Mouse (Mus musculus): Measurements from ENCODE around the gene Ercc2.

The Ercc2 gene

GRCm38 (mm10) chr7:19359892-19360641, 21.7 kb upstream of the Ercc2 start:
- peak; percentile 74 for DNase-seq

DNA sequence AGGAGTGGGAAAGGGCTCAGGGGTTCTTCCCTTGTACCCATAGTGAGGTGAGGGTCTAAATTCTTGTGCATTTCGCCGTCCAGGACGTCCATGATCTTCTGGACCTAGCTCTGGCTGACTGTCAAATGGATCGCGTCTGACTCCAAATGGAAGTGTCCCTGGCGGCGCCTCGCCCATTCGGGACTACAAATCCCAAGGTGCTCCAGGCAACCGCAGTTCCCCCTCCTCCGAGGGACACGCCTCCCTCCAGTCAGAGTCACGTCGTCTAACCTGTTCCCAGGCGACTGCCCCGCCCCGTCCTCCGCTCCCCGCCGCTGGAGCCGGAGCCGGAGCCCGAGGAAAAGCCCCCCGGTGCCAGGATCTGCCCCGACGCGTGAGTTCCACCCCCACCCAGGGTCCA, 20.9 kb upstream of the Ercc2 start:
- DNase-seq = peak; percentile 96

DNA sequence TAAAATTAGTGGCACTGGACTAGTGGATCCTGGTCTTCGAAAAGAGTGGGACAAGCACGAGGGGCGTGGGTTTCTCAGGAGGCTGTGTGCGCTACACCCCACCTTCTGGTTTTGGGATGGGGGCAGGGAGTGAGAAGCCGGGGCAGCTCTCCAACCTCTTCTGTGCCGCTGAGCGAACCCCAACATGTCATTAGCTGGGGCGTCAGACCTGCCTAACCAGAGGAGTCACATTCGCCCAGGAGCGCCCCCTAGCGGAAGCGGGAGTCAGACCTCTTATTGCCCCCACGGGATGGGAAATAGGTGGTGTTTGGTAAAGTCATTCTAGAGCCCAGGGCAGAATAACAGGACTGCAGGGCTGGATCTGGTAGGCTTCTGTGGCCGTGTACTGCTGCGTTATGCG, 20.1 kb upstream of the Ercc2 start:
- peak; percentile 70 for DNase-seq

DNA sequence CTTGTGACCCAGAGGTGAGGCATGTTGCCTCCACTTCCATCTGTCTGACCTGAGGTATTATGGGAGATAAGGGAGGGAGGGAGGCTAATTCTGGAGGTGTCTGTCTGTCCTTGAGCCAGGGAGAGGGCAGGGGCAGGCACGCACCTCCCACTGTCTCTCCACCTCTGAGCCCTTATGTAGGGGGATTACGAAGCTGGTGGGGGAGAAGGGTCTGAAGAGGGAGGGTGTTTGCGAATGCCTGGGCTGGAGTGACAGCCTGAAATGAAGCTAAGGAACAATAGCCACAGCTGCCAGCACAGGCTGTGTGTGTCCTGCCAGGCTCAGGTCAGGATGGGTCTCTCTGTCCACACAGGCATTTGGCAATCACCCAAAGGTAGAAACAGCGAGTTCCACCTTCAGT, 19.5 kb upstream of the Ercc2 start:
- DNase-seq = peak; percentile 22

DNA sequence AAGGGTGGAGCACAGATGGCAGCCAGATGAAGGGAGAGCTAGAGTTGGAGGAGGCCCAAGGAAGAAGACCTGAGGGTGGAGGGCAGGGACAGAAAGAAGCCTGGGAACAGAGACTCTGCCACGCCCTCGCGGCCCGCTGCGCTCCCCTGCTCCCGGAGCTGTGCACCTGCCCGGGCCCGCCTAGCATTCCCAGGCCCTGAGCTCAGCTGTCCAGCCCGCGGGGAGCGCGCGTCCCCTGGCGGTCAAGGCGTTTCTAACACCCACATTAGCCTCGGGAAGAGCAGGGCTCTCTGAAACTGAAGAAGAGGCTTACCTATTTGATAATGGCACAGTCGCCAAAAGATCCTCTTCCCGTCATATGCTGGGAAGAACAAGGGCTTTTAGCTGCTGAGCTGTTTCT, 17.9 kb upstream of the Ercc2 start:
- DNase-seq = peak; percentile 79

DNA sequence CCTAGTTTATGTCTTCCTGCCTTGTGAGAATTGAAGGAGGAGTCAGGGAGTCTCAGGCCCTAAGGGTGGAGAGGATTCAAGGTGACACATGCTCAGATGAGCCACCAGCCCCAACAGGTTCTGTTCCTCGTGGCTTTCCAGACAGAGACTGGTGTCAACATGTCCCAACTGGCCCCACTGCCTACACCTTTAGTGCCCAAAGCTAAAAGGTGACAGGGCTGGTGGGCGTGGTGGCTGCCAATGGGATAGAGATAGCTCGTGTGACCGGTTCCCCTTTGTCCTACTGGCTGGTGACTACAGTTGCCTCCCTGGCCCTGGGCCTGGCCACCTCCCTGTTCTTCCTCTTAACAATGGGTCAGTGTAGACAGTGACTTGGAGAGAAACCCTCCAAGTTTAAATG, 16.4 kb upstream of the Ercc2 start:
- no peak for DNase-seq

DNA sequence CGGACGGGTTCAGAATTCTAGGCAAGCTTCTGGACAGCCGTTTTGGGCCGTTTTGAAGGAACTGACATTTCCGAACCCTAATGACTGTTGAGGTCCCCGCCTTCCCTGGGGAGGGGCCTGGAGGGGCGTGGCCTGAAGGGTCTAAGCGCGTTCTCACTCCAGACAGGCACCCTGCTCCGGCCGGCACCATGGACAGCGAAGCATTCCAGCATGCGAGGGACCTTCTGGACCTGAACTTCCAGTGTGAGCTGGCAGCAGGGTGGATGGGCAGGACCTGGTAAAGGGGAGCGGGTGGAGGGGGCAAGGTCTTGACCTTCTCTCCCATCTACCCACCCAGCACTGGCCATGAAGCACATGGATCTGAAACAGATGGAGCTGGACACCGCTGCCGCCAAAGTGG, 13.4 kb upstream of the Ercc2 start:
- peak; percentile 39 for DNase-seq

DNA sequence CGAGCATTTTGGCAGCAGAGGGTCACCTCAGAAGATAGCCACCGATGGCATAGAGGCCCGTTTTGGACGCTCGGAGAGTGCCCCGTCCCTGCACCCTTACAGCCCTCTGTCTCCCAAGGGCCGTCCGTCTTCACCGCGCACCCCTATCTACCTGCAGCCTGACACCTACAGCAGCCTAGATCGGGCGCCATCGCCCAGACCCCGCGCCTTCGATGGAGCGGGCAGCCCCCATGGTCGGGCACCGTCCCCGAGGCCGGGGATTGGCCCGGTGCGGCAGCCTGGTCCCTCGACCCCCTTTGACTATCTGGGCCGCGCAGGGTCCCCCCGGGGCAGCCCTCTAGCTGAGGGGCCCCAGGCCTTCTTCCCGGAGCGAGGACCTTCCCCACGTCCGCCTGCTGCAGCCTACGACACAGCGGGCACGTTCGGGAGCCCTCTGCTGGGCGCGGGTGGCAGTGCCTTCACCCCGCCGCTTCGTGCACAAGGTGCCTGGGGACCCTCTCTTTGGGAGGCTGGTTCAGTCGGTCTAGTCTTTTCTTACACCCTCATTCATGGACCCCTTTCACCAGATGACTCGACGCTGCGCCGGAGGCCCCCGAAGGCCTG, 11.9 kb upstream of the Ercc2 start:
- DNase-seq = peak; percentile 31

- DNase-seq = no peak
Measured at GRCm38 (mm10) chr7:19373367-19373766, 8.4 kb upstream of the Ercc2 start.

- no peak for DNase-seq
Measured at GRCm38 (mm10) chr7:19375368-19375767, 6.4 kb upstream of the Ercc2 start.

- no peak for DNase-seq
Measured at GRCm38 (mm10) chr7:19376019-19376418, 5.8 kb upstream of the Ercc2 start.

GRCm38 (mm10) chr7:19378049-19378448, 3.8 kb upstream of the Ercc2 start:
- peak; percentile 21 for DNase-seq

DNA sequence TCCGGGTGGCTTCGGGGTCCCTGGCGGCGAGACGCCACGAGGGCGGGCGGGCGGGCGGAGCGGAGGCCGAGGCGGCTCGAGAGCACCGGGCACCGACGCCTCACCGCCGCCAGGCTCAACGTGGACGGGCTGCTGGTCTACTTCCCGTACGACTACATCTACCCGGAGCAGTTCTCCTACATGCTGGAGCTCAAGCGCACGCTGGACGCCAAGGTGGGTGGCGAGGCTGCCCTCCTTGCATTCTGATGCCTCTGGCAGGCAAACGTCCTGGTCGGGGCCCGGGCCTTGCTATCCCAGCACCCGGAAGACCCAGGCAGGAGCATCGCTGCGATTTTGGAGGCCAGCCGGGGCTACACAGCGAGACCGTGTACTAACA, 344 bp downstream of the Ercc2 start:
- DNase-seq = no peak

- DNase-seq = no peak
Measured at GRCm38 (mm10) chr7:19383708-19384107, 1.9 kb downstream of the Ercc2 start.

DNA sequence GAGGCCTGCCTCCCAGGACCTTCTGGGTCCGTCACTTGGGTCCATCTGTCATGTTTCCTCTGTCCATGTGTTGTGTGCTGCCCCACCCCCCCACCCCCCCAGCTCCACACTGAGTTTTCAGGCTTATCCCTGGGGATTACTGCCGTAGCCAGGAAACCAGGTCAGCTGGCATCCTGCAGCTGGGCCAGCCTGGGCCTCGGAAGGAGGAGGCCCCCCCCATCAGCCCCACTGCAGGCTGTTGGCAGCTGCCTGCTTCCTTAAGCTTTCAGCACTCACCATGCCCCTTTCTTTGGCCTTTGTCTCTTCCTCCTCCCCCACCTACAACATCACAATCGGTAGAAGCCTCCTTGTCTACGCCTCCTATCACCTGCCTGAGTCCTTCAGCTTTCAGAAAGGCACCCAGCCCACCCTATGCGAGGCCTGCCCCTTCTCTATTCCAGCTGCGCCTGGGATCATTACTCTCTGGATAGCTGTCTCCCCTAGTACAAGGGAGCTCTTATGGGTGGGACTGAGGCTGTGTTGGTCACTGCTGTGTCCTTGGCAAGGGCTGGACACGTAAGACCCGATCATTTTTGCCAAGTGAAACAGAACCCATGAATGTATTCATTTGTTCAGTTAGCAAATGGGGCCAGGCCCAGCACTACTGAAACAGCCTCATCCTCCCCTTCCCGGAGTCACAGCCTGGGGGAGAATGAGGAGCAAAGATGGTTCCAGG, 7.0 kb downstream of the Ercc2 start:
- DNase-seq = no peak

- no peak for DNase-seq
Measured at GRCm38 (mm10) chr7:19394484-19394883, 12.7 kb downstream of the Ercc2 start.

DNA sequence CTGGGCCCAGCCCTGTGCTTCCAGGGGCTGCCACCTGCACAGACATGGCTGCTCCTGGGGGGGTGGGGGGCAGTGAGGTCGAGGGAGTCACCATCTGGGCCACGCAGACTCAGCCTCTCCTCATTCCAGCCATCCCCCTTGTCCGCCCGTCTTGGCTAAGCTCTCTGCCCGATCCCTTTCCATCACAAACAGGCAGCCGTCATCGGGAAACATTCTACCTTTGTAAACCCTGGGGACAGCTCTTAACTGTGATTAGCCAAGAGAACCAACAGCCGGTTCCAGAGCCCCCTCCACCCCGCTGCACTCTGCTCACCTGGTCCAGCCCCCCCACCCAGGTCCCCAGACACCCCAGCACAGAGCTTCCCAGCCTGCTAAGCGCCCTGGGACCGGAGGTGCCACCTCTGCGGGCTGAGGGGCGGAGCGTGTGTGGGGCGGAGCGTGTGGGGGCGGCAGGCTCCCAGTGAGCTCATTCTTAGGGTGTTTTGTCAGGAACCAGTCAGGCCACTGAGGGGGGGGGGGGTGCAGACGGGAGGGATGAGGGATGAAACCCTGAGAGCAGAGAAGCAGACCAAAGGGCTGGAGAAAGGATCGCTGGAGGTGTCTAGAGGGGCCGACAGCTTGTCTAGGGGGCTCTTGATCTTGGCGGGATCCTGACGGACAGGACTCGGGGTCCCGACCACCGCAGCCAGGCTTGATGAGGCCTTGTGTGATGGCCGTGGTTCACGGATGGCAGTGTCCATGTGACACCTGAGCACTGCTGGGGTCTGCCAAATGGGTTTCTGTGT, 17.9 kb downstream of the Ercc2 start:
- peak; percentile 58 for DNase-seq

GRCm38 (mm10) chr7:19400946-19401345, 19.1 kb downstream of the Ercc2 start:
- DNase-seq = no peak

DNA sequence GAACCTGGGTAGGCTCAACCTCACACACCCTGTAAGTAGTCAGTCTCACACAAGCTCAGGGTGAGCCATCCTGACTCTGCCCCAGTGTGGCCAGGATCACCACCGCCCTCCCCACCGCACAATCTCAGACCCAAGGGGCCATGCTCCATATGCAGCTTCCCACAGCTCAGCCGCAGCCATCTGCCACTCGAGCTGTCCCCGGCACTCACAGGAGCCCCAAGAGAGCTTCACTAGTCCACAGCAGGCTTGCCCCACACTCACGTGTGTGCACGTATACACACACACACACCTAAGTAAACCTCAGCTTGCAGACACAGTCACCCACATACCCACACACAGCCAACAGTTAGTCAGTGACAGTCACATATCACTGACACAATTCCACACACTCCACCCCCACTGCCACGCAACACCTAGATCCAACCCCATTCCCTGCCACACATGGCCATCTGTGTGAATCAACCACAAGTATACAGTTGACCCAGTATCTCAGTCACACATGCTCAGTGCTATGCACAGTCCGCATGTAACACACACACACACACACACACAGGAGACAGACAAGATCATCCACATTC, 20.8 kb downstream of the Ercc2 start:
- DNase-seq = no peak

DNA sequence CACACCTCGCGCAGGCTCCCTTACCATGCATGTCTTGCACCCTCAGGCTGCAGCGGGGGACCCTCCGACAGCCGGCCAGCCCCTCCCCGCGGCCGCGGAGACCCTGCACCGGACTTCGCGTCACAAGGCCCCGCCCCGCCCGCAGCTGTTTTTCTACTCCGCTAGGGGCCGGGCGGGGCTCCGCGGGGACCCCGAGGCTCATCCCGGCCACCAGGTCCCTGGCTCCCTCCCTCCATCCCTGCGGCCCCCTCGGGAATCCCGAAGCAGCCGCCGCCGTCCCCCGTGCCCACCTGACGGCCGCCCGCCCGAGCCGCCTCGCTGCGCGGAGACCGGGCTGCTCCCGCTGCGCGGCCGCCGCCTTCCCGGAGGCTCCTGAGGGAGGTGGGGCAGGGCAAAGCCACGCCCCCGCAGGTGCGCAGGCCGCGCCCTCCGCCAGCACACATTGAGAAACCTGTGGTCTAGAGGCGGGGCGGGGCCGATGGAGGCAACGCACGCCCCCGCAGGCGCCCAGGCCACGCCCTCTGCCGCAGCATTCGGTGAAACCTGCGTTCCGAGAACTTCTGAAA, 22.0 kb downstream of the Ercc2 start, which contains the start of gene Klc3:
Klc3 (minus strand) TSS at position 374 of the 566 bp plus-strand sequence.
- DNase-seq = peak; percentile 86

GRCm38 (mm10) chr7:19404476-19404875, 22.7 kb downstream of the Ercc2 start, which contains the start of gene Ckm:
TSS of gene Ckm (plus strand) at chr7:19404776.
- DNase-seq = no peak

DNA sequence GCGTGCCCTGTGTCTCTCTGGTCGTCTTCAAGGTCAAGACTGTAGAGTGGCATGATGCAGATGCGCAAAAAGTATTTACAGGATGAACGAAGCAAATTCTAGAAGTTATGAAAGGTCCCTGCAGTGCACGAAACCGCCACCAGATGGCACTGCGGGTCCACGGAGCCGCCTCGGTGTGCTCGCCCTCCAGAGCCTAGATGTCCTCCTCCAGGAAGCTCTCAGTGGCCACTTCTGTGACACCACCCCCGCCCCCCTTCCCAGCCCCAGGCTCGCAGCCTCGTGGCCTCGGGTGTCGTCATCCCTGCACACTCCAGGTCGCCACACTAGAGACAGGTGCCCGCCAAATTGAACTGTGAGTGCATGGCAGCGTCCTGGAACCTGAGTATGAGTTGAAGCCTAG, 23.6 kb downstream of the Ercc2 start:
- DNase-seq = peak; percentile 73

All from kidney, adult 11 months (tissue).